Mouse (Mus musculus): Measurements from ENCODE around the gene Ddx39.

DNA sequence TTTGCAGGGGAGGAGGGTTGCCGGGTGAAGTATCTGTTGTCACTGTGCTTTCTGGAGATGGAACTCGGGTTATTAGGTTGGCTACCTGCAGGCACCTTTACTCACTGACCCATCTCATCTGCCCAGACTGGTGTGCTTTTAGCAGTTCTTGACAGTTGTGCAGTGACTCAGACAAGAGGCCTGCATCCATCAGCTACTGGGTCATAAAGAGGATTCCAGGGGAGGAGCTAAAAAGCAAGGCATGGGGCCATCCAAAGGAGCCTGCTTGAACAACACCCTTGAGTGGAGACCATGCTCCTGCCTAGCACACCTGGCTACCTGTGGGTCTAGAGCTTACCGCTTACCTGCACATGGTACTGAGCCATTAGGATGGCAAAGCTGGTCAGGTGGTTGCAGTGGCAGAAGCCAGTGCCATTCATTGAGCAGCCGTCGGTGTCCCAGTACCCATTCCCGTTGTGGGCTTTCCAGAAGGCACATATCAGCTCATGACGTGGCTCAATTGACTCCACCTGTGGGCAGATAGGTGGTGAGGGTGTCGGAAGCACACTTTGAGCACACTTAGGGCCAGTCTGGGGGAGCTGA, 10.6 kb downstream of the Ddx39 start:
- TF ChIP-seq CTCF (IDR thresholded peaks at IDR 0.05 in 2 of 3, conservative IDR thresholded peaks at IDR 0.05 in 1 of 3; ENCODE audit: control insufficient read depth in 1 of 3, insufficient read depth in 1 of 3, low read depth in 2 of 3, low read length in 3 of 3, poor library complexity in 1 of 3, severe bottlenecking in 1 of 3): no peak
- no peak for TF ChIP-seq USF1 (IDR thresholded peaks at IDR 0.05; ENCODE audit: low read depth, low read length)
- no peak for TF ChIP-seq POLR2A (IDR thresholded peaks at IDR 0.05; ENCODE audit: control insufficient read depth in 1 of 2, insufficient read depth in 1 of 2, low read depth in 1 of 2, low read length in 2 of 2, poor library complexity in 1 of 2)
- no peak for TF ChIP-seq MXI1 (IDR thresholded peaks at IDR 0.05; ENCODE audit: low read depth, low read length)
- TF ChIP-seq TAL1 (IDR thresholded peaks at IDR 0.05; ENCODE audit: low read length): no peak
- TF ChIP-seq ETS1 (IDR thresholded peaks at IDR 0.05; ENCODE audit: low read depth, low read length): no peak
- TF ChIP-seq ZMIZ1 (IDR thresholded peaks at IDR 0.05; ENCODE audit: low read depth, low read length): no peak
